Mouse (Mus musculus) midbrain, embryonic 10.5 days (tissue): ENCODE data around the gene Mutyh. TPM values are rescaled to one million over a fixed set of nuclear protein-coding genes. Genes with fewer than 3 reads are reported as not detected.
"Not testable (repeated sequence)": the region's sequence is repeated elsewhere in the genome, so short reads cannot be mapped to it uniquely, and the experiment has no call there.

Source experiments
- DNase-seq: peaks from one replicate; pipeline ENCODE4 v3.0.0-alpha.2; 2017; ENCODE audit warnings: low spot score
- H3K27ac ChIP-seq: fragments of 300-500 bp; sonication (generic); replicated peaks from 2 replicates; pipeline ENCODE4 v1.5.1; 2016; ENCODE audit warnings: mild to moderate bottlenecking
- H3K27me3 ChIP-seq: fragments of 300-500 bp; sonication (generic); 2 replicates; pipeline ENCODE4 v1.6.1; 2016; ENCODE audit warnings: low read depth, mild to moderate bottlenecking; ENCODE audit not compliant: poor library complexity, severe bottlenecking
- H3K36me3 ChIP-seq: fragments of 300-500 bp; sonication (generic); 2 replicates; pipeline ENCODE4 v1.6.1; 2016; ENCODE audit warnings: mild to moderate bottlenecking, moderate library complexity
- H3K4me1 ChIP-seq: fragments of 300-500 bp; sonication (generic); 2 replicates; pipeline ENCODE4 v1.6.1; 2016
- H3K4me3 ChIP-seq: fragments of 300-500 bp; sonication (generic); 2 replicates; pipeline ENCODE4 v1.5.1; 2016; ENCODE audit warnings: mild to moderate bottlenecking, moderate library complexity
- H3K9me3 ChIP-seq: fragments of 300-500 bp; sonication (generic); replicated peaks from 2 replicates; pipeline ENCODE4 v1.6.1; 2016; ENCODE audit warnings: mild to moderate bottlenecking
- WGBS: fragments of 180-500 bp; shearing (Covaris S2); methylation state at CpG from one replicate; pipeline ENCODE4 v1.1.7; 2016; 5-methylcytosine and 5-hydroxymethylcytosine counted together
- polyA plus RNA-seq: library from polyadenylated mRNA; unstranded; fragments of >200 nt; fragmentation: Nextera tagmentation; extraction: Ambion mirVana; gene quantifications from 2 replicates; pipeline ENCODE4 v1.2.1, GENCODE M21; 2016

Mutyh gene
- polyA plus RNA-seq, 1 experiment from 2014 or later = 27.1 TPM

DNA sequence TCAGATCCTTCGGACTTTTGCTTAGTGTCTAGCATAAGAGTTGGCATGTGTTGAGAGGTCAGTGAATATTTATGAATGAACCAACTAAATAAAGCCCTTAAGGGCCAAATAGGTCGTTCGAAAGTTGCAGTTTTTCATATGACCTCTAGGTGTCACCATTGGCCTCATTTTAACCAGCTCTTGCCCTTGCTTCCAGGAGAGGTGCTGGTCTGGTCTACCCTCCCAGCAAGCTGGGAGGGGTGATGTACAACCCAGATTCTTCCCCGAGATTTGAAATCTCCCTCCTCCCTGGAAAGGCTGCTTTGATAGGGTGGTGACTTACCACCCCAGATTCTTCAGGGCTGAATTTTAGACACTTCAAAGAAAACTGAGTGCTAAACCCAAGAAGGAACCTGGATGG, 20.3 kb downstream of the Mutyh start:
- no peaks in the 10 kb centered on the region for H3K36me3 ChIP-seq

DNA sequence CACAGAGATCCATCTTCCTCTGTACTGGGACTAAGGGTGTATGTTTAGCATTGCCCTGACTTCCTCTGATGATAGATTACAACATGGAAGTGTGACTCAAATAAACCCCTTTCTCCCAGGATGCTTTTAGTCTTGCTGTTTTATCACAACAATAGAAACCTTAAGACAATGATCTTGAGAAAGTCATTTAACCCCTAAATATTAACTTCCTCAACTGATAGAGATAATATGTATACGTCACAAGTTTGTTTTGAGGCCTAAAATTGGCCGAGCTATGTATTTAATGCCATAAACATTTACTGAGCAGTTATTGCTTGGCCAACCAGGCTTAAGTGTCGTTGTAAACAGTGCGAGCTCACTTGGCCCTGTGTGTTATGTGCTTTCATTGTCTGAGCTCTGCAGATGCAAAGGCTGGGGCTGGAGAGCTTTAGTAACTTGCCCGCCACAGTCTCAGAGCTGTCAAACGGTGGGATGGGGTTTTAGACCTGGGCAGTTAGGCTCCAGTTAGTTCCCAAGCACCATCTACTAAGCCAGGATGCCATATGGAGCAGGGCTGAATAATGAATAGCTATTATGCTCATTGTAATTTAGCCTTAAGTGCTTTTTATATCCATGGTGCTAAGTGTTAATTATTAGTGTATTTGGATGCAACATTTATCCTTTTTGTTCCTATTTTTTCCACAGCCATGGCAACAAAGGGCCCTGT, 22.0 kb downstream of the Mutyh start:
- peak overlapping the region; percentile 10; the same call in 1 of the 2 replicates for H3K4me3 ChIP-seq
- H3K4me1 ChIP-seq = peaks cover 52% of the 10 kb centered on the region
- 42% methylated on average over 6 of the region's 6 CpGs for WGBS
- peak; percentile 29 for DNase-seq
- H3K36me3 ChIP-seq = no peaks in the 10 kb centered on the region
- H3K9me3 ChIP-seq = no peaks in the 10 kb centered on the region
- H3K27me3 ChIP-seq = no peaks in the 10 kb centered on the region
- peak overlapping the region; percentile 84 for H3K27ac ChIP-seq

More for the DNA sequence above, 20.3 kb downstream of the Mutyh start:
- no peak overlapping the region for H3K27ac ChIP-seq
- DNase-seq = peak; percentile 52
- no peaks in the 10 kb centered on the region for H3K9me3 ChIP-seq
- H3K4me3 ChIP-seq = no peak overlapping the region
- H3K27me3 ChIP-seq = peaks cover 4% of the 10 kb centered on the region
- peaks cover 59% of the 10 kb centered on the region for H3K4me1 ChIP-seq
- 3% methylated on average over 4 of the region's 4 CpGs for WGBS

DNA sequence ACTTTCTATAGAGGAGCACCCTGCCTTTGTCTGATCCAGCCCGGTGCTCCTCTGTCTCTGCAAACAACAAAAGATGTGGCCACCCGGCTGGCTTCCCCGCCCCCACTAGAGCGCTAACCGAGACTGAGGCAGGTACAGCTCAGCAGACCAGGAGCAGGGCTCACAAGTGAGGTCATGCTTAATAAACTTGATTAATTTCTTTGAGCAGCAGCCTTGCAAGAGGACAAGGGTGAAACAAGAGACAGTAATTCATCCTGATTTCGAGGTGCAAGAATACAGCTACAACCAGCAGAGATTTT, 22.5 kb downstream of the Mutyh start:
- Histone ChIP-seq H3K9me3 (no peaks in the 10 kb centered on the region), H3K4me3 (peak overlapping the region; percentile 10; the same call in 1 of the 2 replicates), H3K36me3 (no peaks in the 10 kb centered on the region), H3K4me1 (peaks cover 47% of the 10 kb centered on the region), H3K27me3 (no peaks in the 10 kb centered on the region), H3K27ac (peak overlapping the region; percentile 84)
- 13% methylated on average over 6 of the region's 6 CpGs for WGBS
- DNase-seq = peak; percentile 60

DNA sequence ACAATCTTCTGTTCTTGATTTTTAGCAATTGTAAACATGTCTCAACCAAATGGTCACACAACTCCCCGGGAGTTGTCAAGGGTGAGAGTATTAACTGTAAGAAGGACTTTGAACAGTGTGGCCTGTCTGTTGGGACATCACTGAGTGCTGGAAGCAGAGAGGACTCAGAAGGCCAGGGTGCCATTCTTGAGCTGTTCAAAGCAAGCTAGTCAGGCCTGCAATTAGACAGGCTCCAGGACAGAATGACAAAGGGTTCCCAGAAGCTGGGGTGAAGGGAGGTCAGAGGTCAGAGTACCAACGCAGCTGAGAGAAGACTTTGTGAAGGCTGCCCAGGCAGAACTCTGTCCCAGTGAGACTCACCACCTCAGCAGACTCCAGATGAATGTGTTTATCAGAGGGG, 31.5 kb downstream of the Mutyh start:
- 0 out of 2 replicates have a peak overlapping the region, but pooled peaks have one; percentile 42 for H3K27ac ChIP-seq
- H3K36me3 ChIP-seq = no peaks in the 10 kb centered on the region
- no peaks in the 10 kb centered on the region for H3K9me3 ChIP-seq
- H3K4me1 ChIP-seq = peaks cover 13% of the 10 kb centered on the region
- H3K4me3 ChIP-seq = no peak overlapping the region
- peaks cover 11% of the 10 kb centered on the region for H3K27me3 ChIP-seq
- peak; percentile 31 for DNase-seq
- 17% methylated on average over 2 of the region's 2 CpGs for WGBS

DNA sequence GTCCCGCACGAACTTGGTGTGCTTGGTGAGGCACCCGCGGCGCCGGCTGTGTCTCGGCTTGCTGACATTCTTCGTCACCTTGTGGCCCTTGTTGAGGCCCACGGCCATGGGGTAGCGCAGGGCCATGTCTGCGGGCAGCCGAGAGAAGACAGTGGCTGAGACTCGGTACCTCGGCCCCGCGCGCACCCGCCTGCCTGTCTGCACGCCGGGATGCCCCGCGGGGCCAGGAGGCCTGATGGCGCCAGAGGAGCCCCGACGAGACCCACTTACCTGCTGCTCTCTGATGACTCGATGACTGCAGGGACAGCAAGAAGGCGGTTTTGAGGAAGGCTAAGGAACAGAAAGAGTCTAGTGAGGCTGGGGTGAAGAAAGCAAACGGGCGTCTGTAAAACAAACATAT, 32.6 kb downstream of the Mutyh start:
- peaks cover 11% of the 10 kb centered on the region for H3K27me3 ChIP-seq
- not testable (repeated sequence) for H3K36me3 ChIP-seq, DNase-seq, H3K9me3 ChIP-seq, H3K27ac ChIP-seq
- 41% methylated on average over 23 of the region's 29 CpGs for WGBS
- H3K4me1 ChIP-seq = peaks cover 13% of the 10 kb centered on the region
- H3K4me3 ChIP-seq = peak overlapping the region; percentile 12; the same call in 1 of the 2 replicates

DNA sequence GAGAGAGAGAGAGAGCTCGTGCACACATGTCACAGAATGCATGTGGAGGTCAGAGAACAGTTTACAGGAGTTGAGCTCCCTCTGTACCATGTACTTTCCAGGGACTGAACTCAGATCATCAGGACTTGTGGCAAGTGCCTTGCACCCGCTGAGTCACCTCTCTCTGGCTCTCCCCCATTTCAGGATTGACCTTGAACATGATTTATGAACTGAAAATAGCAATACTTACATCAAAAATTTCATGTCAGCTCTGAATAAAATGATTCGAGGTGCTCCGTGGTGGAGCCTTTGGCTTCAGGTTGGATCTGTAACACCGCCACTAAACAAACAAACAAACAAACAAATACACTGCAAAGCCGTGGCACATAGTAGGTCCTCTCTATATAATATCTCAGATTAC, 33.3 kb downstream of the Mutyh start:
- Histone ChIP-seq H3K36me3 (no peaks in the 10 kb centered on the region), H3K27me3 (peaks cover 11% of the 10 kb centered on the region), H3K27ac (no peak overlapping the region), H3K4me1 (peaks cover 13% of the 10 kb centered on the region), H3K4me3 (no peak overlapping the region), H3K9me3 (no peaks in the 10 kb centered on the region)
- DNase-seq = no peak
- WGBS = 93% methylated on average over 6 of the region's 6 CpGs

DNA sequence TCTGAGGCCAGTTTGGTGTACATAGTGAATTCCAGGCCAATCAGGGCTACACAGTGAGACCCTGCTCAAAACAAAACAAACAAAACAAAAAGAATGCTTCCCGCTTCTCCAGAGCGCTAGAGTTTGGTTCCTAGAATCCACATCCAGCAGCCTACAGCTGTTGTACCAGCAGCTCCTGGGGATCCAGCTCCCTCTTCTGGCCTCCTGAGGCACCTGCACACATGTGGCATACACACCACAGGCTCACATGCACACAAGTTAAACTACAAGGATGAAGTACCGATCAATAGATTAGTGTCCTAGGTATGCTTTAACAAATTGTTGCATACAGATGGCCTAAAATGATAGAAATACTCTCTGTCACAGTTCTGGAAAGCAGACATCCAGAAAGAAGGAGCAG, 36.8 kb downstream of the Mutyh start:
- no peak overlapping the region for H3K4me3 ChIP-seq
- 92% methylated on average over 3 of the region's 3 CpGs for WGBS

DNA sequence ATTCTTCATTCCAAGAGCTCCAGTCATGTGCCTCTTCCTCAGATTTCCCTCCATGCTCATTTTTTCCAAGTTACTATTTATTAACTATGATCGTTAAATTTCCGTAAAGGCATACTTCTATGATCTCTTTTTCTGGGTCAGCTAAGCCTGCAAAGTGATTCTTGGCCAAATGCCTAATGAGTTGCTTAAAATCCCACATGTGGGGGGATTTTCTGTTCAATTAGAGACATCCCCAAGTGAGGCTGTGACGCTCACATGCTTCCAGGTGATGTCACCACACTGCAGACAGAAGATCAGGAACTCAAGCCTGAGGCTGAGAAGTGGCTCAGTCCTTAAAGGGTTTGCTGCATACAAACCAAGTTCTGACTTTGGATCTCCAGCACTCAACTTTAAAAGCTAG, 42.4 kb downstream of the Mutyh start:
- no peaks in the 10 kb centered on the region for H3K9me3 ChIP-seq
- WGBS = 89% methylated on average over 3 of the region's 3 CpGs
- H3K4me1 ChIP-seq = peaks cover 17% of the 10 kb centered on the region
- H3K27me3 ChIP-seq = no peaks in the 10 kb centered on the region
- DNase-seq = no peak
- no peak overlapping the region for H3K4me3 ChIP-seq
- H3K36me3 ChIP-seq = no peaks in the 10 kb centered on the region
- no peak overlapping the region for H3K27ac ChIP-seq

More for the DNA sequence above, 36.8 kb downstream of the Mutyh start:
- Histone ChIP-seq H3K4me1 (peaks cover 4% of the 10 kb centered on the region), H3K27me3 (peaks cover 7% of the 10 kb centered on the region), H3K27ac (no peak overlapping the region), H3K36me3 (no peaks in the 10 kb centered on the region), H3K9me3 (no peaks in the 10 kb centered on the region)
- no peak for DNase-seq

DNA sequence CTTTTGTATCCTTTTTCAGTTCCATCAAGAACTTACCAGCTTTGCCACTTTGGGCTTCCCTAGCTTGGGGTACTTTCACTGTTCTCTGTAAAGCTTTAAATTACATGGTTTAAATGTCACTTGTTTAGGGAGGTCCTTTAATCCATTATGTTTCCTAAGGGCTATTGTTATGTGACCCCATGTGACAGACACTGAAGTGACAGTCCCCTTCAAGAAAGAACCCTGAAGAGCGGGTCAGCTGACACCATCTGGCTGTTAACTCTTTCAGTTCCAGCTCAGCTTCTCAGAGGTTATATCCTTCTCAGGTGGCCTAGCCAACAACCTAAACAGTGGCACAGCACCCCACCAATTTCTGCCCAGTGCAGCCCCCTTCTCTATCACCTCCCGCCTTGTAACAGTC, 46.8 kb downstream of the Mutyh start:
- H3K9me3 ChIP-seq = no peaks in the 10 kb centered on the region
- H3K27me3 ChIP-seq = no peaks in the 10 kb centered on the region
- WGBS = 16% methylated on average over 2 of the region's 2 CpGs
- no peak overlapping the region for H3K4me3 ChIP-seq
- no peaks in the 10 kb centered on the region for H3K36me3 ChIP-seq
- DNase-seq = peak; percentile 32
- H3K27ac ChIP-seq = peak overlapping the region; percentile 60
- peaks cover 25% of the 10 kb centered on the region for H3K4me1 ChIP-seq

DNA sequence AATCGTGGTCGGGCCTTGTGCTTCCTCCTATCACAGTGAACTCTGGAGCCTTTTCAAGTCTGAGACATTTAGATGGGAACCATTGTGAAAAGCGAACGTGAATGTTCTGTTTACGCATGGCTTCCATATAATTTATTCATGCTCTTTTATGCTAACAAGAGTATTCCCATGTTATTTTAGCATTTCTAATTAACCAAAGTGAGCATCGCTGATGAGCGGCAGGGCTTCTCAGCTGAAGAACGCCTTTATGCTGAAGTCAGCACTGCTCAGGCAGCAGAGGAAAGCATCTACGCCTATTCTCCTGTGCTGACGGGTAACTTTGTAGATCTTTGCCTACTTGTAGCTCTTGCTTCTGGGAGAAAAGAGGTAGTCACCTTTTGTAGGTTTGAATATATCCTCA, 49.7 kb downstream of the Mutyh start:
- no peaks in the 10 kb centered on the region for H3K36me3 ChIP-seq
- H3K9me3 ChIP-seq = no peaks in the 10 kb centered on the region
- H3K27me3 ChIP-seq = no peaks in the 10 kb centered on the region
- no peak overlapping the region for H3K27ac ChIP-seq
- H3K4me3 ChIP-seq = no peak overlapping the region
- WGBS = 87% methylated on average over 10 of the region's 10 CpGs
- peaks cover 25% of the 10 kb centered on the region for H3K4me1 ChIP-seq
- DNase-seq = no peak

DNA sequence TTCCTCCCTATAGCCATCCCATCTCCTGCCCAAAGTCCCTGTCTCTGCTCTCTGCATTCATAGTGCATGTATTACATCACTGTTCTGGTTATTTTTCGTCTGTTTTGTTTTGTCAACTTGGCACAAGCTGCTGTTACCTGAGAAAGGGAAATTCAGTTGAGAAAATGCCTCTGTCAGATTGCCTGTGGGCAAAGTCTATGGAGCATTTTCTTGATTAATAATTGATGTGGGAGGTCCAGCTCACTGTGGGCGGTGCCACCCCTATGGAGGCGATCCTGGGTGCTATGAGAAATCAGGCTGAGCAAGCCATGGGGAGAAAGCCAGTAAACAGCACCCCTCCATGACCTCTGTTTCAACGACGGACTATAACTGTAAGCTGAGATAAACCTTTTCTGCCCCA, 52.2 kb downstream of the Mutyh start:
- Histone ChIP-seq H3K27ac (no peak overlapping the region), H3K27me3 (no peaks in the 10 kb centered on the region), H3K36me3 (no peaks in the 10 kb centered on the region), H3K4me1 (peaks cover 10% of the 10 kb centered on the region), H3K9me3 (no peaks in the 10 kb centered on the region), H3K4me3 (no peak overlapping the region)
- DNase-seq = no peak
- WGBS = 79% methylated on average over 5 of the region's 5 CpGs

DNA sequence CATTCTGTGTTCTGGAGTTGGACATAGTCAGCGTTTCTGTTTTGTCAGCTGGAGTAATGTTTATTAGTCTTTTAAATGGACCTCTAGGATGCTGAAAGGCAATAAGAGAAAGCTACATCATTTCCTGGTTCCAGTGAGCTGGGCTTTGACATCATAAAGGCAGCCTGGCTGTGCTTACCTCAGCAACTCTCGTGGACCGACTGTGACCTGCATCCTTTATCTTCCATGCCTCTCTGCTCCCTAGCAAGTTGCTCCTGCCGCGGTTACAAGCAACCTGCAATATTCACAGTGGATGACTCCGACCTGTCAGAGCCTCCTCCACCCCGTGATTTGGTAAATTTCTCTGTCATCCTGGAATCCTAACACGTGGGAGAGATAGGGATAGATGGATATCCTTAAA, 54.5 kb downstream of the Mutyh start:
- no peaks in the 10 kb centered on the region for H3K4me1 ChIP-seq
- H3K9me3 ChIP-seq = no peaks in the 10 kb centered on the region
- 77% methylated on average over 8 of the region's 8 CpGs for WGBS
- H3K27ac ChIP-seq = no peak overlapping the region
- no peak for DNase-seq
- H3K4me3 ChIP-seq = no peak overlapping the region
- H3K36me3 ChIP-seq = no peaks in the 10 kb centered on the region
- H3K27me3 ChIP-seq = no peaks in the 10 kb centered on the region
